Mouse (Mus musculus) cerebellum, adult (tissue): ENCODE measurements around the gene Aldoc.

Experiments
- ATAC-seq: cut with Nextera tagmentation; 2 replicates; pipeline ENCODE4 v1.9.2; 2017; ENCODE audit warnings: mild to moderate bottlenecking, moderate library complexity, mixed read lengths; ENCODE audit not compliant: insufficient number of reproducible peaks, low FRiP score, low TSS enrichment

Aldoc gene

GRCm38 (mm10) chr11:78358330-78359007 lies 35.7 kb downstream of the Aldoc start:
- no peak for ATAC-seq

- peak; percentile 64; the same call in 1 of the 2 replicates for ATAC-seq
Measured at GRCm38 (mm10) chr11:78360125-78360788, 37.5 kb downstream of the Aldoc start.

DNA sequence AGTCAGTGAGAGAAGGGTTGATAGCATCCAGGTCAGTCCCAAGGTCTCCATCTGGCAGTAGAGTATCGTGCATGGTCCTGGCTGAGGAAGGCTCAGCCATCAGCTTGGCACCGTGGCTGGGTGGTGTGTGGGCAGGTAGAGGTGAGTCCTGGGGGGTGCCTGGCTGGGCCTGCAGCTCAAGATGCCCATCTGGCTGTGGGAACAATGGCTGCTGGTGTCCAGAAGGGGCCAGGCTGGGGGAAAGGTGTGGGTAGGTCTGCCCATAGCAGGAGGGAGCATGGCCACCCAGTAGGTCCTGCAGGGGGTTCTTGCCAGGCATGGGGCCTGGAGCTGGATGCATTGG lies 38.0 kb downstream of the Aldoc start:
- no peak for ATAC-seq

DNA sequence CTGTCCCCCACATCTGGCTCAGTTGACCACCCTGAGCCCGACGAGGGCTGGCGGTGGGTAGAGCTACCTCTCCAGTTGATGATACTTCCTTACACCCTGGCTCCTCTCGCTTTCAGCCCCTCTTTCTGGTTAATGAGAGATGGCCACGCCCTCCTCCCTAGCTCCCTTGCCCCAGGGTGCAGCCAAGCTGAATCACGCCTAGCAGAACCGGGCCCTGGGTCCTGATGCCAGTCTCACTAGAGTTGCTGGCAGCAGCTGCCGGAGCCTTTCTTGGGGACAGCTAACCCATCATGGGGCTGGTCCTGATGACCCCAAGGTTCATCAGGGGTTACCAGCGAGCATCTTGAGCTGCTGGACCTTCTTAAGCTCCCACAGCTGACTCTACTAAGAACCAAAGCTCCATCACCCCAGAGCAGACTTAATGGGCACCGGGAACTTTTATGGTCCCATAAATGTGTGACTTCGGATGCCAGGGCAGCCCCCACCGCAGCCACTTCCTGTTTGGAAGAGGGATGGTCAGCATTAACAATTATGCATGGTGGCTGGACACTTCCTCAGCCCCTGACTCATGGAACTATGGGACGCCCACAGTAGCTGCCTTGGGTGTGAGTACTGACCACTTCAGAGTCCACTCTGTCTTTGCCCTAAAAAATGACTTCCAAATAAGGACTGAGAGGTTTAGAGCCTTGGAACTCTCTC lies 40.7 kb downstream of the Aldoc start:
- no peak for ATAC-seq

DNA sequence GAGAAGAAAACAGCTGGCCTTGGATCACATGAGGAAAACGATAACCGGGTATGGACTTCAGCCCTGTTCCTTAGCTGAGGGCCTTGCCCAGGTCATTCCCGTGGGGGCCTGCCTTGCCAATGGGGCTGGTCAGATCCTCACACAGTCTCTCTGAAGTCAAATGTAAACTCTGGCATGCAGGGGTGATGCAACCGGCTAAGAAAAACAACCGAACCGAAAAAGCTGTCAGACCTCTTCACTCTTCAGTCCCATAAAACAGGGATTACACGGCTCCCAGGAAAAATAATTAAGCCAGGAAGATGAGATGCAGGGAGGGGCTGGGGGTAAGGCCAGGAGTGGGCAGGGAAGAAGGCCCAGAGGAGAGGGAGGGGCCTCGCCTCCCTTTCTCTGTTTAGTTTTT lies 41.3 kb downstream of the Aldoc start:
- ATAC-seq, result no peak

- no peak for ATAC-seq
Measured at GRCm38 (mm10) chr11:78367456-78368225, 44.9 kb downstream of the Aldoc start.

GRCm38 (mm10) chr11:78370389-78370788 lies 47.6 kb downstream of the Aldoc start:
- ATAC-seq, result no peak

- no peak for ATAC-seq
Measured at GRCm38 (mm10) chr11:78371711-78372110, 48.9 kb downstream of the Aldoc start.

DNA sequence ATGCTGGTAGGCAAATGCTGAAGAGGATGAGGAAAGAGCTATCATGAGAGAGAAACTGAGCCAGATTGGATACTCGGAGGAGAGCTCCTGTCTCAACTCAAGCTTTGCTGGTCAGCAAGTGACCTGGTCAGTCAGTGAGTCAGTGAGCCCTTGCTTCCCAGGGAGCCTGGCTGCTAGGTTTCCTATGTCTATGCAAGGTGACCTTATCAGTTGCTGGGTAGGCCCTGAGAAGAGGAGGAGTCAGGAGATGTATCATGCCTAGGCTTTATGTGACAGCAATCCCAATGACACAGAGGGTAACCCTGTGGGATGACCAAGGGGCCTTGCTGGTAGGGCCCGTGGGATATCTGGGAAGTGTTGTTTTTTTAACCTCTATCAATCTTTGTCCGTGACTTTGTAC lies 49.4 kb downstream of the Aldoc start:
- no peak for ATAC-seq

GRCm38 (mm10) chr11:78372610-78373009 lies 49.8 kb downstream of the Aldoc start:
- ATAC-seq, result no peak

DNA sequence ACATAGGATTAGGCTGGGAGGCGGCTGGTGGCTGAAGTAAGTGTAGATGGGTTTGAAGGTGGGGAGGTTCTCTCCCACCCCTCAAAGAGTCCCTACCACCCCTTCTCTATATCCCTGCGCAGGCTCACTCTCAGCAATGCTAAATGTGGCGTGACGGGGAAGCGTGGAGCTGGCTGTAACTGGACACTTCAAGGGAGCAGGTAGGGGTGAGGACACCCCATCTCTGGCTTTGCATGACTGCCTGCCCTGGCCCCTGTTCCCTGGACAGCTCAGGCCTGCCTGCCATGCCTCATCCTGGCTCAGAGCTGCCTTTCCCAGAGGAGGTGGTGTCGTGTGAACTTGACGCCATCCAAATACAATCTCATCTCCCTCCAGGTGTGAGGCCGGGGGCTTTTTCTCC lies 51.4 kb downstream of the Aldoc start:
- no peak for ATAC-seq
